Mouse (Mus musculus): ENCODE results near the gene Mmp20.
A peak's percentile ranks its signal among the peaks of the same experiment; 100 is the strongest.

Gene Mmp20

GRCm38 (mm10) chr9:7627931-7628330 is at the start of gene Mmp20:
Gene Mmp20 (plus strand): TSS chr9:7628231.
- no peak for DNase-seq (ENCODE audit: low spot score in 2 of 2)

DNA sequence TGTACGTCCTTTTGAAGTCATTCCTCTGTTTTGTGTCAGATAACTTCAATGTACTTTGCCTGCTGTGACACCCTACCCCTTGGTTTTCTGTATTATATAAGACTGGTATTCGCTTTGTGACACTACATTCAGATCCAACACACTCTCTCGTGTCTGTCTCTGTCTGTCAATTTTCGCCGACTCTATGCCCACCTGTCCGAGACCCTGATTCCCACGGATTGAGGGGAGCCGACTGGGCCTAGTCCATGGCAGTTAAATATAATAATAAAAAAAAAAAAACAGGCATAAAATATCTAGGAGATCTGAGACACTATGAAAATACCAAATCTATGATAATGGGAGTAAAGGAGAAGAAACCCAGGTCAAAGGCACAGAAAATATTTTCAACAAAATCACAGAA is 38.0 kb upstream of the Mmp20 start:
- DNase-seq (ENCODE audit: low spot score in 2 of 2), result no peak

DNA sequence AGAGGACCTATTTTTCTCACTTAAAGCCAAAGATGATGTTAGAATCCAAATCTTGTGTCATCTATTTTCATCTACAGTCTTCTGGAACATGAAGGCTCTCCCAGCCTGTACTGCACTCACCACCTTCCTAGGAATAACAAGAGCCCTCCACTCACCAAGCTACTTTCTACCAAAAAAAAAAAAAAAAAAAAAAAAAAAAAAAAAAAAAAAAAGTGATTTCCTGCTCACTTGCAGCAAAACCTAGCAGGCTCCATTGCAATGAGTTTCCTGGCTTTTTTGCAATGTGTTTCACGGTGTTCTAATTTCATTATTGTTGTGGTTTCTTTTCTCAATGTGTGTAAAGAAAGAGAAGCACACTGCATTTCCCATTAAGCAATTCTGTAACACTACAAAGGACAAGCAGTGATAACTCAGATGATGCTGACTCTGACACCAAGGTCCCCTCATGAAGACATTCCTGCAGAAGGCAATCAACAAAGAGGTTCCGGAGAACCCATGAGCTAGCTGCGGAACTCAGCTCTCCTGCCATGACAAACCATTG is 34.7 kb upstream of the Mmp20 start:
- DNase-seq (ENCODE audit: low spot score in 2 of 2), result no peak

GRCm38 (mm10) chr9:7594816-7595540 is 33.1 kb upstream of the Mmp20 start:
- DNase-seq (ENCODE audit: low spot score in 2 of 2), result peak; percentile 67 to 79

- DNase-seq (ENCODE audit: low spot score in 2 of 2), result peak; percentile 20 to 76
Measured at GRCm38 (mm10) chr9:7602982-7603742, 24.9 kb upstream of the Mmp20 start.

DNA sequence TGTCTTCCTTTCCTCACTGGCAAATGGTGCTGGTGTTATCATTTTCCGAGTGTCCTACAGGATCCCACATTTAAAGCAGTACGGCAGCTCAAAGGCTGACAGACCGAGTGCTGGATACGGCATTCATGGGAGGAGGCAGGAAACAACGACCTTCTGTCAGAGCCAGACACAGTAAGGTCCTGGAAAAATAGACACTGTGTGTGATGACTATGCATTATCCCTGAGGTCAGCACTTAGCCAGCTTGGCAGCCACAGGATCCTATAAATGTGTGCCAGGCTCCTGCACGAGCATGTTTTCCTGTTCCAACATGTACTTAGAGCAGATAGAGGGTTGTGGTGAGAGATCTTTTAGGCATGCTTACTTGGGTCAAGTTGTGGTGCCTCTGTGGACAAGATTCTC is 24.0 kb upstream of the Mmp20 start:
- DNase-seq (ENCODE audit: low spot score in 2 of 2), result no peak

- no peak for DNase-seq (ENCODE audit: low spot score in 2 of 2)
Measured at GRCm38 (mm10) chr9:7605638-7606037, 22.4 kb upstream of the Mmp20 start.

DNA sequence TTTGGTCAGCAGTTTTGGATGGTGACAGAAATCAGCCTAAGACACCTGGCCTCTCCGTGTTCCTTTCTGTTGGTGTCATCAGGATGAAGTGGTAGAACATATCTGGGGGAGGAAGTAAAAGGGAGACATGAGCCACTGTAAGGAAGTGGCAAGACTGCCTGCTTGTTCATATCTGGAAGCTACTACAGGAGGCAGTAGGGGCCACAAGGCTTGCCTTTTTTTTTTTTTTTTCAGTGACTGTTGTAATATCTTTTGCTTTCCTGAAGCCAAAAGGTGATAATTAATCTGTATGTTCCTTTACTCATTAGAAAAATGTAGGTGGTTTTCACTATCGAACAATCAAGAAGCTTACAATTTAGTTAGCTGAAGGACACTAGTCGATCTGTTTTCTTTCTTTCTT is 5.4 kb upstream of the Mmp20 start:
- no peak for DNase-seq (ENCODE audit: low spot score in 2 of 2)

GRCm38 (mm10) chr9:7633936-7634335 is 5.9 kb downstream of the Mmp20 start:
- DNase-seq (ENCODE audit: low spot score in 2 of 2), result no peak

- DNase-seq (ENCODE audit: low spot score in 2 of 2), result no peak
Measured at GRCm38 (mm10) chr9:7647901-7648300, 19.9 kb downstream of the Mmp20 start.

- DNase-seq (ENCODE audit: low spot score in 2 of 2), result no peak
Measured at GRCm38 (mm10) chr9:7650397-7651180, 22.6 kb downstream of the Mmp20 start.

DNA sequence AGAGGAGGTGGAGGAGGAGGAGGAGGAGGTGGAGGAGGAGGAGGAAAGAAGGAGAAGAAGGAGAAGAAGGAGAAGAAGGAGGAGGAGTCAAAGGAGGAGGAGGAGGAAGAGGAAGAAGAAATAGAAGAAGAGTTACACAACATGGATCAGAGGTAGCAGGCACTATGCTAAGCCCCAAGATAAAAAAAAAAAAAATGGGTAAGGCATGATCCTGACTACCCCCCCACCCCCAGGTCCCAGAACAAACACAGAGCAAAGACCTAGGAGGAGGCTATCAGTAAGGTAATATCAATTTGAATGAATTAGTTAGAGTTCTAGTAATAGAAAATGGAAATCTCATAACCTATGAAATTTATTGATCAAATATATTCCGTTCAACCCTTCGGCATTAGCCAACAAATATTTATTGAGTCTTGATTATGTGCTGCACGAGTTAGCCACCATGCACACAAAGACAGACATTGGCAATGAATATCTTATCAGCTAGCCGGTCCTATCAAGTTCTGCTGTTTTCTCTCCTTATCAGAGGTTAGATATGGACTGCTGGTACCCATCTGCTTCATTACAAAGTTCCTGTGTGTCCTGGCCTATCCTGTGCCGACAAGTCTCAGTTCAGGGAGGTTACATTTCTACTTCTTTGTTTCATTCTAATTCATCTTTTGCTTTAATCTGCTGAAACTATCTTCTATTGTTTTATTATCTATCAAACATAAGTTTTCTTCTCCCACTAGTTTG is 24.5 kb downstream of the Mmp20 start:
- DNase-seq (ENCODE audit: low spot score in 2 of 2), result no peak

- no peak for DNase-seq (ENCODE audit: low spot score in 2 of 2)
Measured at GRCm38 (mm10) chr9:7657946-7658345, 29.9 kb downstream of the Mmp20 start.

- DNase-seq (ENCODE audit: low spot score in 2 of 2), result no peak
Measured at GRCm38 (mm10) chr9:7659469-7660020, 31.5 kb downstream of the Mmp20 start.

- DNase-seq (ENCODE audit: low spot score in 2 of 2), result no peak
Measured at GRCm38 (mm10) chr9:7661371-7661770, 33.3 kb downstream of the Mmp20 start.

DNA sequence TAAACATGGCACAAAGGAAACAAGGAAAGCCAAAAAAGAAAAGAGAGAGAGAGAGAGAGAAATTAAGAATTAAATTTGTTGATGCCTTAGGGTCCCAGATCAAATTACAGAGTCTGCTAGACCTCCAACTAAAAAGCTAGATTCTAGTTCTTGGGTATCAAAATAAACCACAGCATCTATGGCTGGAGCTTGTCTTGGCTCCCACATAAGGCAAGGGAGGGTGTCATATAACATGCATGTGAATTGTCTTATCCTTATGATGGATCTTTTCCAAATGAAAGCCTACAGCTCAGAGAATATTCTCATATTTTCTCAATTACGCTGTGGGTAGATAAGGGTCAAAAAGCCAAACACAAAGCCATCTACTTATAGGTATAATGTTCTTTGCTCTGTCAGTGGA is 41.6 kb downstream of the Mmp20 start:
- no peak for DNase-seq (ENCODE audit: low spot score in 2 of 2)

GRCm38 (mm10) chr9:7672985-7673384 is 45.0 kb downstream of the Mmp20 start:
- DNase-seq (ENCODE audit: low spot score in 2 of 2), result no peak

GRCm38 (mm10) chr9:7678154-7678837 is 50.3 kb downstream of the Mmp20 start:
- DNase-seq (ENCODE audit: low spot score in 2 of 2), result no peak

GRCm38 (mm10) chr9:7682081-7682618 is 54.1 kb downstream of the Mmp20 start:
- no peak for DNase-seq (ENCODE audit: low spot score in 2 of 2)

DNA sequence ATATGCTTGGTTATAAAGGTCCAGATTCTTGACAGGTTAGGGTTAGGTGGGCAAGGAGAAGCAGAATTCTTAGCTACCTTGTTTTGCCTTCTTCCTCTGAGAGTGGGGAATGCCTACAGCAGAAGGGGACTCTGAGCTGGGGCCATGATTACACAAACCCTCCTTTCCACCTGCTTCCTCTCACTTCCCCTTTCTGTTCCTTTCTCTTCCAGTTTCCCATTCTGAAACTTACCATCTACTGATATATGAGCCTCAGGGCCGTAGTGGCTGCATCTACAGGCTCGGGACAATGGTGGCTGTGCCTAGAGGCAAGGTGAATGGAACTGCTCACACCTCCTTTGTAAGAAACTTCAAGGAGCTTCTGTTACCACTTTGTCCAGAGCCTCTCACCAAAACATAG is 58.0 kb downstream of the Mmp20 start:
- no peak for DNase-seq (ENCODE audit: low spot score in 2 of 2)
